9 mouse cellular contexts compared by ENCODE assay signal in genomic region chr16:65472472-65473001, GRCm38 (mm10). TPM values are rescaled to one million over a fixed set of nuclear protein-coding genes. Genes with fewer than 3 reads are reported as not detected.
DNase-seq lines count a peak whose midpoint lies in the region; ATAC-seq and TF ChIP-seq lines count a peak whose summit lies in the region.
"Had no signal": no experiment of that assay in that cellular context is flagged by ENCODE, and none has a peak within 500 bp of the region (broad histone marks: within the 10 kb centered on the region; RNA-seq: fewer than 3 reads in every experiment).

No protein-coding gene starts in this region.

- no peaks in the 10 kb centered on the region for H3K4me1 ChIP-seq in kidney, postnatal 0 days (replicated peaks; ENCODE audit: insufficient read depth, low read length)
- no peaks in the 10 kb centered on the region for H3K4me1 ChIP-seq in midbrain, postnatal 0 days (ENCODE audit: insufficient read depth, low read length)

- H3K4me2 ChIP-seq in kidney, postnatal 0 days (ENCODE audit: low read length): no peak overlapping the region
- H3K4me2 ChIP-seq in midbrain, postnatal 0 days (ENCODE audit: low read depth, low read length, poor library complexity, severe bottlenecking): no peak overlapping the region

- TF ChIP-seq CTCF in kidney, postnatal 0 days (IDR thresholded peaks at IDR 0.05; ENCODE audit: low read depth): peak; percentile 90
- peak; percentile 92 for TF ChIP-seq CTCF in midbrain, postnatal 0 days (IDR thresholded peaks at IDR 0.05)

- ATAC-seq in kidney, postnatal 0 days (replicated peaks; ENCODE audit: low FRiP score, low read depth): no peak; the same call in 1 of the 2 replicates
- ATAC-seq in midbrain, postnatal 0 days (ENCODE audit: low FRiP score): 0 out of 2 replicates have a peak, but pooled peaks have one; percentile 27

- peak; percentile 3 for DNase-seq in gastrocnemius, adult 18-20 months (ENCODE audit: low spot score)
- DNase-seq in gastrocnemius, postnatal 25 days: no peak
- DNase-seq in right cerebral cortex, adult 18-20 months: peak; percentile 22
- no peak for DNase-seq in right cerebral cortex, postnatal 14 days
- peak; percentile 57 for DNase-seq in embryo, embryonic 10 days (ENCODE audit: low spot score)
- peak; percentile 82 for DNase-seq in kidney, postnatal 0 days (ENCODE audit: low spot score)
- peak; percentile 70 for DNase-seq in midbrain, postnatal 0 days (ENCODE audit: low spot score)
- DNase-seq in spleen, postnatal 10 days (ENCODE audit: low spot score in 2 of 2): no peak

- 17% methylated on average over 5 of the region's 5 CpGs for WGBS in kidney, postnatal 0 days
- 18% methylated on average over 5 of the region's 5 CpGs for WGBS in midbrain, postnatal 0 days

- no peak overlapping the region for H3K4me3 ChIP-seq in kidney, postnatal 0 days (replicated peaks; ENCODE audit: low read depth, low read length)
- no peak overlapping the region for H3K4me3 ChIP-seq in midbrain, postnatal 0 days (ENCODE audit: low read depth, low read length)

- no peak overlapping the region for H3K27ac ChIP-seq in kidney, postnatal 0 days
- no peak overlapping the region for H3K27ac ChIP-seq in midbrain, postnatal 0 days (ENCODE audit: low read depth, low read length)

- no peaks in the 10 kb centered on the region for H3K27me3 ChIP-seq in kidney, postnatal 0 days (ENCODE audit: insufficient read depth, low read length)
- H3K27me3 ChIP-seq in midbrain, postnatal 0 days (ENCODE audit: insufficient read depth, low read length): no peaks in the 10 kb centered on the region

- H3K9ac ChIP-seq in kidney, postnatal 0 days (ENCODE audit: low read depth, low read length): no peak overlapping the region
- no peak overlapping the region for H3K9ac ChIP-seq in midbrain, postnatal 0 days (replicated peaks; ENCODE audit: low read length, poor library complexity, severe bottlenecking)

- no peaks in the 10 kb centered on the region for H3K9me3 ChIP-seq in kidney, postnatal 0 days (replicated peaks; ENCODE audit: low read length)
- no peaks in the 10 kb centered on the region for H3K9me3 ChIP-seq in midbrain, postnatal 0 days (ENCODE audit: low read length)

- no peaks in the 10 kb centered on the region for H3K36me3 ChIP-seq in kidney, postnatal 0 days (ENCODE audit: insufficient read depth, low read length)
- no peaks in the 10 kb centered on the region for H3K36me3 ChIP-seq in midbrain, postnatal 0 days (ENCODE audit: insufficient read depth, low read length)

RNA-seq across cellular contexts. Expression of gene Pou1f1, which starts 47.8 kb away (rescaled TPM):
- total RNA-seq in gastrocnemius, adult 18-20 months (2021): not detected
- total RNA-seq in gastrocnemius, postnatal 25 days (2021): not detected
- polyA plus RNA-seq in kidney, postnatal 0 days (2015; fragmentation: Nextera tagmentation; extraction: Ambion mirVana): 0.05 TPM in 1 of 2 replicates, not detected in the other
- total RNA-seq in midbrain, postnatal 0 days (2014; rRNA removed): not detected in 2 replicates
- not detected in 2 replicates for polyA plus RNA-seq in midbrain, postnatal 0 days (2015; fragmentation: Nextera tagmentation; extraction: Ambion mirVana)
- polyA plus RNA-seq: heart, embryonic 14.5 days had no signal

Comparison
In these comparisons a context has a peak if more than half of its experiments do, and no peak if none do; other contexts are left out.
1. DNase-seq: peak in gastrocnemius, adult 18-20 months (single experiment), right cerebral cortex, adult 18-20 months (single experiment), embryo, embryonic 10 days (single experiment), kidney, postnatal 0 days (single experiment) and midbrain, postnatal 0 days (single experiment); none in gastrocnemius, postnatal 25 days (single experiment), right cerebral cortex, postnatal 14 days (single experiment) and spleen, postnatal 10 days (0 of 2).